24 mouse cellular contexts compared by ENCODE assay signal in the genomic region with DNA sequence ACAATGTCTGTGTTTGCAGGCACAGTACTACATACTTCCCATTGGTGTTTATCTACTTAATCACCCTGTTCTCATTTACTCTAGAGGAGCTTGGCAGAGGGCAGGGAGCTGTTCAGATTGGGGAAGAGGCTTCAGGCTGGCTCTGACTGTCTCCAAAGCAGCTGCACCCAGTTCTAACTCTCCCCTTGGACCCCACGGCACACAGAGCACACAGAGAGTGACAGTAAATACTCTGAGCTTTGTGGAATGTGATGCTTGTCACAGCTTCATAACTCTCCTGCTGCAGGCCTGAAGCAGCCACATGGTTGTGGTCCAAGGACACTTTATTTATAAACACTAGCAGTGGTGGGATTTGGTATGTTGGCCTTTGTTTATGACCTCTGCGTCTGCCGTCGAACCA.
DNase-seq lines count a peak whose midpoint lies in the region; ATAC-seq and TF ChIP-seq lines count a peak whose summit lies in the region.
"Had no signal": no experiment of that assay in that cellular context is flagged by ENCODE, and none has a peak within 500 bp of the region (broad histone marks: within the 10 kb centered on the region; RNA-seq: fewer than 3 reads in every experiment).

No protein-coding gene starts in this region.

- ATAC-seq in hindbrain, embryonic 15.5 days (ENCODE audit: low FRiP score, low read depth), result no peak
- no peak for ATAC-seq in hindbrain, embryonic 12.5 days (ENCODE audit: low FRiP score)
- no peak for ATAC-seq in kidney, postnatal 0 days (replicated peaks; ENCODE audit: low FRiP score, low read depth)
- peak; percentile 69 for ATAC-seq in lung, embryonic 15.5 days (ENCODE audit: borderline replicate concordance, extremely low read depth, low FRiP score, low TSS enrichment)
- peak; percentile 61 for ATAC-seq in lung, postnatal 0 days
- ATAC-seq: activated CD4-positive, CD25-positive, alpha-beta regulatory T cell, adult 4 months; CD4-positive, CD25-positive, alpha-beta regulatory T cell, adult 4 months; forebrain, embryonic 13.5 days; Patski had no signal

- TF ChIP-seq POLR2A in lung, adult 2 months (IDR thresholded peaks at IDR 0.05; ENCODE audit: borderline replicate concordance, extremely low read depth, low read depth, low read length), result no peak

- DNase-seq in kidney, postnatal 0 days (ENCODE audit: low spot score), result peak; percentile 33
- no peak for DNase-seq in kidney, postnatal 4 days
- DNase-seq in lung, adult 2 months, result no peak
- DNase-seq in lung, postnatal 0 days (ENCODE audit: low spot score), result peak; percentile 10
- no peak for DNase-seq in lung, postnatal 25 days (ENCODE audit: low spot score)
- DNase-seq: adrenal gland, adult 8-10 months; adrenal gland, postnatal 14 days; adrenal gland, postnatal 36 days; B cell, adult 2 months; cerebellum, adult 11-12 months; cerebellum, adult 2 months; cerebellum, adult 9-10 months; cerebellum, postnatal 10 days; cerebellum, postnatal 25 days had no signal

- H3K9ac ChIP-seq in hindbrain, embryonic 15.5 days, result no peak overlapping the region
- H3K9ac ChIP-seq in hindbrain, embryonic 12.5 days, result no peak overlapping the region
- no peak overlapping the region for H3K9ac ChIP-seq in kidney, postnatal 0 days (ENCODE audit: low read depth, low read length)
- no peak overlapping the region for H3K9ac ChIP-seq in lung, embryonic 15.5 days
- H3K9ac ChIP-seq in lung, postnatal 0 days (replicated peaks; ENCODE audit: low read depth), result no peak overlapping the region
- H3K9ac ChIP-seq: embryonic facial prominence, embryonic 12.5 days; forebrain, embryonic 13.5 days had no signal

- no peak overlapping the region for H3K4me2 ChIP-seq in hindbrain, embryonic 15.5 days
- no peak overlapping the region for H3K4me2 ChIP-seq in hindbrain, embryonic 12.5 days (replicated peaks)
- H3K4me2 ChIP-seq in kidney, postnatal 0 days (ENCODE audit: low read length), result no peak overlapping the region
- no peak overlapping the region for H3K4me2 ChIP-seq in lung, embryonic 15.5 days
- no peak overlapping the region for H3K4me2 ChIP-seq in lung, postnatal 0 days (replicated peaks; ENCODE audit: low read depth, low read length)
- H3K4me2 ChIP-seq: embryonic facial prominence, embryonic 12.5 days; forebrain, embryonic 13.5 days had no signal

- 93% methylated on average over 4 of the region's 4 CpGs for WGBS in hindbrain, embryonic 15.5 days
- WGBS in hindbrain, embryonic 12.5 days, result 91% methylated on average over 4 of the region's 4 CpGs
- whole genome bisulfite sequencing in kidney, postnatal 0 days, result 58% methylated on average over 4 of the region's 4 CpGs
- 40% methylated on average over 4 of the region's 4 CpGs for WGBS in lung, embryonic 15.5 days
- WGBS in lung, adult 2 months, result 63% methylated on average over 4 of the region's 4 CpGs
- WGBS in lung, postnatal 0 days, result 47% methylated on average over 4 of the region's 4 CpGs

- H3K27me3 ChIP-seq in hindbrain, embryonic 15.5 days, result no peaks in the 10 kb centered on the region
- H3K27me3 ChIP-seq in hindbrain, embryonic 12.5 days, result no peaks in the 10 kb centered on the region
- no peaks in the 10 kb centered on the region for H3K27me3 ChIP-seq in kidney, postnatal 0 days (ENCODE audit: insufficient read depth, low read length)
- no peaks in the 10 kb centered on the region for H3K27me3 ChIP-seq in lung, embryonic 15.5 days
- no peaks in the 10 kb centered on the region for H3K27me3 ChIP-seq in lung, postnatal 0 days (replicated peaks; ENCODE audit: insufficient read depth, low read length)
- H3K27me3 ChIP-seq: embryonic facial prominence, embryonic 12.5 days; forebrain, embryonic 13.5 days; Patski had no signal

- H3K4me1 ChIP-seq in hindbrain, embryonic 15.5 days (replicated peaks), result peaks cover 29% of the 10 kb centered on the region
- peaks cover 34% of the 10 kb centered on the region for H3K4me1 ChIP-seq in hindbrain, embryonic 12.5 days
- 0 out of 2 replicates have a peak, but pooled peaks cover 5% of the 10 kb centered on the region for H3K4me1 ChIP-seq in kidney, postnatal 0 days (replicated peaks; ENCODE audit: insufficient read depth, low read length)
- peaks cover 10% of the 10 kb centered on the region for H3K4me1 ChIP-seq in lung, embryonic 15.5 days
- no peaks in the 10 kb centered on the region for H3K4me1 ChIP-seq in lung, adult 2 months (ENCODE audit: control insufficient read depth, insufficient read depth, low read length)
- no peaks in the 10 kb centered on the region for H3K4me1 ChIP-seq in lung, postnatal 0 days (ENCODE audit: insufficient read depth, low read depth, low read length)

- H3K27ac ChIP-seq in hindbrain, embryonic 15.5 days (replicated peaks), result 0 out of 2 replicates have a peak overlapping the region, but pooled peaks have one; percentile 25
- H3K27ac ChIP-seq in hindbrain, embryonic 12.5 days, result no peak overlapping the region
- H3K27ac ChIP-seq in kidney, postnatal 0 days, result no peak overlapping the region
- no peak overlapping the region for H3K27ac ChIP-seq in lung, embryonic 15.5 days
- no peak overlapping the region for H3K27ac ChIP-seq in lung, postnatal 0 days (ENCODE audit: low read length)
- H3K27ac ChIP-seq: embryonic facial prominence, embryonic 10.5 days; embryonic facial prominence, embryonic 12.5 days; forebrain, embryonic 13.5 days had no signal

- H3K9me3 ChIP-seq in hindbrain, embryonic 15.5 days, result no peaks in the 10 kb centered on the region
- no peaks in the 10 kb centered on the region for H3K9me3 ChIP-seq in hindbrain, embryonic 12.5 days (replicated peaks)
- H3K9me3 ChIP-seq in kidney, postnatal 0 days (replicated peaks; ENCODE audit: low read length), result no peaks in the 10 kb centered on the region
- no peaks in the 10 kb centered on the region for H3K9me3 ChIP-seq in lung, embryonic 15.5 days
- H3K9me3 ChIP-seq in lung, postnatal 0 days (ENCODE audit: low read length), result no peaks in the 10 kb centered on the region
- H3K9me3 ChIP-seq: embryonic facial prominence, embryonic 10.5 days; embryonic facial prominence, embryonic 12.5 days; forebrain, embryonic 13.5 days had no signal

- H3K36me3 ChIP-seq in hindbrain, embryonic 15.5 days, result no peaks in the 10 kb centered on the region
- H3K36me3 ChIP-seq in hindbrain, embryonic 12.5 days, result no peaks in the 10 kb centered on the region
- no peaks in the 10 kb centered on the region for H3K36me3 ChIP-seq in kidney, postnatal 0 days (ENCODE audit: insufficient read depth, low read length)
- H3K36me3 ChIP-seq in lung, embryonic 15.5 days, result no peaks in the 10 kb centered on the region
- no peaks in the 10 kb centered on the region for H3K36me3 ChIP-seq in lung, postnatal 0 days (ENCODE audit: insufficient read depth, low read length)
- H3K36me3 ChIP-seq: embryonic facial prominence, embryonic 10.5 days; embryonic facial prominence, embryonic 12.5 days; G1E had no signal

- TF ChIP-seq CTCF in kidney, postnatal 0 days (IDR thresholded peaks at IDR 0.05; ENCODE audit: low read depth), result no peak
- TF ChIP-seq CTCF in lung, adult 2 months (IDR thresholded peaks at IDR 0.05; ENCODE audit: insufficient read depth, low read length), result no peak
- TF ChIP-seq CTCF in lung, postnatal 0 days (IDR thresholded peaks at IDR 0.05), result no peak

- no peak for TF ChIP-seq EP300 in lung, postnatal 0 days (IDR thresholded peaks at IDR 0.05)

- H3K4me3 ChIP-seq in hindbrain, embryonic 15.5 days, result no peak overlapping the region
- H3K4me3 ChIP-seq in hindbrain, embryonic 12.5 days, result no peak overlapping the region
- H3K4me3 ChIP-seq in kidney, postnatal 0 days (replicated peaks; ENCODE audit: low read depth, low read length), result no peak overlapping the region
- H3K4me3 ChIP-seq in lung, embryonic 15.5 days, result no peak overlapping the region
- no peak overlapping the region for H3K4me3 ChIP-seq in lung, adult 2 months (replicated peaks; ENCODE audit: extremely low read depth, low read depth, low read length)
- no peak overlapping the region for H3K4me3 ChIP-seq in lung, postnatal 0 days (ENCODE audit: low read depth, low read length)
- H3K4me3 ChIP-seq: embryonic facial prominence, embryonic 10.5 days; embryonic facial prominence, embryonic 12.5 days; forebrain, embryonic 13.5 days had no signal

Comparison
In these comparisons a context has a peak if more than half of its experiments do, and no peak if none do; other contexts are left out.
1. DNase-seq: peak in kidney, postnatal 0 days (single experiment) and lung, postnatal 0 days (single experiment); none in kidney, postnatal 4 days (0 of 2), lung, adult 2 months (single experiment) and lung, postnatal 25 days (single experiment).
2. ATAC-seq: peak in lung, embryonic 15.5 days (single experiment) and lung, postnatal 0 days (single experiment); none in hindbrain, embryonic 15.5 days (single experiment), hindbrain, embryonic 12.5 days (single experiment) and kidney, postnatal 0 days (single experiment).